32 mouse cellular contexts compared by ENCODE assay signal in the genomic region with DNA sequence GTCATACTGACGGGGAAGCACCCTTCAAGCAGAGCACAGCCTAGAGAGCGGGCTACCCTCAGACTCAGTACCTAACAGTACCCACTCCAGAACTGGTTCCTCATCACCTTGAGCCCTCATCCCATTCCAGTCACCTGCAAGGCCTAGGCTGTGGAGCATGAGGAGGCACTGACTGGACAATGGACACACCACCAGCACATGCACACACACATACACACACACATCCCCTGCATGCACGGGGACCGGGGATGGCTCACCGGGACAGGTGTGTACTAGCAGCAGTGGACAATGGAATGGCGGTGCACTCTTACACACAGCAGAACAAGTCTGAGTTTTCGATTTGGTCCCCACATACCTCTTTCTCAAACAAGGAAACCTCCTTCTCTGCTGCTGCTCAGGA. TPM values are rescaled to one million over a fixed set of nuclear protein-coding genes. Genes with fewer than 3 reads are reported as not detected.
DNase-seq lines count a peak whose midpoint lies in the region; ATAC-seq and TF ChIP-seq lines count a peak whose summit lies in the region.
"Had no signal": no experiment of that assay in that cellular context is flagged by ENCODE, and none has a peak within 500 bp of the region (broad histone marks: within the 10 kb centered on the region; RNA-seq: fewer than 3 reads in every experiment).

No protein-coding gene starts in this region.

- DNase-seq in heart, adult 2 months: peak; percentile 1 to 12
- no peak for DNase-seq in heart, postnatal 25 days (ENCODE audit: low spot score)
- peak; percentile 3 to 6 for DNase-seq in lung, postnatal 4 days
- DNase-seq in lung, postnatal 25 days (ENCODE audit: low spot score): no peak
- peak; percentile 12 for DNase-seq in urinary bladder, adult 2 months (ENCODE audit: low spot score)
- no peak for DNase-seq in urinary bladder, postnatal 14 days (ENCODE audit: low spot score)
- DNase-seq: adrenal gland, postnatal 14 days; cerebellum, adult 8-10 months; gastrocnemius, adult 2 months; heart, postnatal 14 days; kidney, adult 18-20 months; midbrain, embryonic 14.5 days; retina, postnatal 1 day; thymus, adult 2 months had no signal

- 95% methylated on average over 7 of the region's 7 CpGs for WGBS in heart, adult 2 months

- no peak overlapping the region for H3K4me3 ChIP-seq in heart, adult 2 months
- H3K4me3 ChIP-seq: gastrocnemius, adult 2 months; heart, embryonic 13.5 days; hindbrain, embryonic 12.5 days; left cerebral cortex, adult 2 months; neural tube, embryonic 13.5 days had no signal

- no peak overlapping the region for H3K27ac ChIP-seq in heart, adult 2 months
- H3K27ac ChIP-seq: gastrocnemius, adult 2 months; heart, embryonic 13.5 days; hindbrain, embryonic 12.5 days; kidney, postnatal 0 days; left cerebral cortex, adult 2 months; neural tube, embryonic 13.5 days had no signal

- no peaks in the 10 kb centered on the region for H3K4me1 ChIP-seq in heart, adult 2 months (ENCODE audit: control insufficient read depth, insufficient read depth, low read length)

- H3K36me3 ChIP-seq in heart, adult 2 months (ENCODE audit: control insufficient read depth, insufficient read depth, low read length): no peaks in the 10 kb centered on the region

- H3K79me2 ChIP-seq in heart, adult 2 months (replicated peaks; ENCODE audit: control insufficient read depth, insufficient read depth, low read length): no peaks in the 10 kb centered on the region

- TF ChIP-seq CTCF in heart, adult 2 months (IDR thresholded peaks at IDR 0.05): no peak

- TF ChIP-seq POLR2A in heart, adult 2 months (IDR thresholded peaks at IDR 0.05; ENCODE audit: insufficient read depth, low read depth, low read length): no peak

- ATAC-seq in erythroid progenitor cell, adult 5-6 weeks (replicated peaks; ENCODE audit: low FRiP score, poor library complexity, severe bottlenecking): no peak
- ATAC-seq: activated CD4-positive, CD25-positive, alpha-beta regulatory T cell, adult 4 months; lung, postnatal 0 days had no signal

- no peak for TF ChIP-seq EP300 in heart, adult 2 months (IDR thresholded peaks at IDR 0.05; ENCODE audit: insufficient read depth, low read depth, low read length)

- H3K27me3 ChIP-seq in heart, adult 2 months (ENCODE audit: control insufficient read depth, insufficient read depth, low read length): no peaks in the 10 kb centered on the region
- H3K27me3 ChIP-seq: hindbrain, embryonic 12.5 days had no signal

- intact Hi-C loops in heart, adult 2 months (cut with DNase I): no loop called here
- intact Hi-C loops in heart, postnatal 25 days (cut with DNase I): no loop called here

- H3K9ac ChIP-seq in heart, adult 2 months (ENCODE audit: low read depth, low read length): no peak overlapping the region
- H3K9ac ChIP-seq: heart, embryonic 13.5 days; hindbrain, embryonic 12.5 days; neural tube, embryonic 13.5 days had no signal

RNA-seq across cellular contexts. Expression of a gene that starts 3.7 kb away (rescaled TPM):
- 1 to 10 TPM; 2.3 to 3.5 TPM for total RNA-seq in heart, adult 2 months (2021)
- 2.4 and 3.8 TPM in 2 replicates for polyA plus RNA-seq in heart, adult 2 months (2012; rRNA removed)
- total RNA-seq in heart, postnatal 25 days (2021): 1 to 10 TPM; 2.7 to 2.9 TPM
- 21.5 and 29.1 TPM in 2 replicates for polyA plus RNA-seq in urinary bladder, adult 2 months (2012; rRNA removed)
- 2.5 TPM in 1 of 2 replicates, not detected in the other for total RNA-seq in erythroid progenitor cell, adult 5-6 weeks (2015; ENCODE audit: low replicate concordance)
- total RNA-seq in erythroid progenitor cell, adult 5-6 weeks (2017; ENCODE audit: low replicate concordance): not detected in 2 replicates

RNA-seq across cellular contexts. Expression of a gene that starts 17.7 kb away (rescaled TPM):
- total RNA-seq in heart, adult 2 months (2021): 10 to 100 TPM; 12.7 to 12.9 TPM
- 27.4 and 31.8 TPM in 2 replicates for polyA plus RNA-seq in heart, adult 2 months (2012; rRNA removed)
- total RNA-seq in heart, postnatal 25 days (2021): 10 to 100 TPM; 12.2 to 12.3 TPM
- polyA plus RNA-seq in urinary bladder, adult 2 months (2012; rRNA removed): 54.3 and 59.5 TPM in 2 replicates
- total RNA-seq in erythroid progenitor cell, adult 5-6 weeks (2015; ENCODE audit: low replicate concordance): not detected in 2 replicates
- 0.77 TPM in 1 of 2 replicates, not detected in the other for total RNA-seq in erythroid progenitor cell, adult 5-6 weeks (2017; ENCODE audit: low replicate concordance)

RNA-seq across cellular contexts. Expression of a gene that starts 49.9 kb away (rescaled TPM):
- total RNA-seq in heart, adult 2 months (2021): not detected
- polyA plus RNA-seq in heart, adult 2 months (2012; rRNA removed): 0.10 TPM in 1 of 2 replicates, not detected in the other
- not detected for total RNA-seq in heart, postnatal 25 days (2021)
- polyA plus RNA-seq in urinary bladder, adult 2 months (2012; rRNA removed): not detected in 2 replicates
- not detected in 2 replicates for total RNA-seq in erythroid progenitor cell, adult 5-6 weeks (2015; ENCODE audit: low replicate concordance)
- not detected in 2 replicates for total RNA-seq in erythroid progenitor cell, adult 5-6 weeks (2017; ENCODE audit: low replicate concordance)
- total RNA-seq: adrenal gland, postnatal 14 days; common myeloid progenitor, adult 5-6 weeks; gastrocnemius, adult 2 months; gastrocnemius, postnatal 4 days; heart, postnatal 14 days; layer of hippocampus, postnatal 10 days; megakaryocyte progenitor cell, adult 5-6 weeks; MEL had no signal
- polyA plus RNA-seq: activated CD4-positive, CD25-positive, alpha-beta regulatory T cell, adult 4 months; C2C12; forebrain, embryonic 11.5 days; heart, embryonic 13.5 days; hindbrain, embryonic 12.5 days; kidney, postnatal 0 days; limb, embryonic 14.5 days; liver, embryonic 16.5 days; lung, postnatal 0 days; midbrain, embryonic 14.5 days; neural tube, embryonic 13.5 days; stomach, embryonic 14.5 days; thymus, adult 2 months had no signal

Comparison
In these comparisons a context has a peak if more than half of its experiments do, and no peak if none do; other contexts are left out.
1. DNase-seq: peak in heart, adult 2 months (2 of 2), lung, postnatal 4 days (2 of 2) and urinary bladder, adult 2 months (single experiment); none in heart, postnatal 25 days (single experiment), lung, postnatal 25 days (single experiment) and urinary bladder, postnatal 14 days (single experiment).
2. RNA of a gene that starts 17.7 kb away (total RNA-seq): 12.7 to 12.9 TPM in heart, adult 2 months and 12.2 to 12.3 TPM in heart, postnatal 25 days; 0.77 TPM in erythroid progenitor cell, adult 5-6 weeks; every median in the first group is over 4 times any median in the second.